Mouse (Mus musculus) embryonic stem cell, embryonic (primary cell): Measurements from ENCODE around the gene Akap5.

ENCODE experiments used
- CTCF ChIA-PET, 4 experiments: fragments of 300-600 bp in 2 of 4; fragments of 350-600 bp in 2 of 4; sonication (Branson Sonifier 250); formaldehyde crosslinking; loops; one replicate each; lab custom pipeline; 2022; ENCODE audit warnings: inconsistent platforms in 2 of 4; lab: Charles Lee
- POLR2A ChIA-PET, 4 experiments: fragments of 300-600 bp in 2 of 4; fragments of 350-600 bp in 2 of 4; sonication (Branson Sonifier 250); formaldehyde crosslinking; loops; one replicate each; lab custom pipeline; 2022; ENCODE audit warnings: antibody characterized with exemption in 4 of 4, inconsistent platforms in 1 of 4; lab: Charles Lee

The Akap5 gene

DNA sequence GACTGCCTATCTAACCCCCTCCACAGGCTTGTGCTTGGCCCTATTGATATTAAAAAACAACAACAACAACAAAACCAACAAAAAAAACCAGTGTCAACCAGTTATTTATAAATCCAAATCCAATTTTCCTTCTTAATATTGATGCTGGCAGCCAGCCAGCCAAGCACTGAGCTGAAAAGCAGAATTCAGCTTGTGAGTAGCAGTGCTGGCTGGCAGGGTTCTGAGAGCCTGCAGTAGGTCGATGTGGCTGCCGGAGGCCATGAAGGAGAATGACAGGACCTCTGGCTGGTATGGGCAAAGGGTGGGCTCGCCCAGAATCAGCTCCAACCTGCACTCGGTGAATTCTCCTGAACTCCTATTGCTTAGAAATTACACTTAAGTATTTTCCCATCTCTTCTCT lies 20.5 kb upstream of the Akap5 start:
- CTCF ChIA-PET, result interaction anchor here in 2 of 4 experiments (1.3 to 2.0 kb wide), 2 partner anchors 12 to 14 kb away, joined by 5 to 8 read pairs; no protein-coding TSS in a partner anchor

DNA sequence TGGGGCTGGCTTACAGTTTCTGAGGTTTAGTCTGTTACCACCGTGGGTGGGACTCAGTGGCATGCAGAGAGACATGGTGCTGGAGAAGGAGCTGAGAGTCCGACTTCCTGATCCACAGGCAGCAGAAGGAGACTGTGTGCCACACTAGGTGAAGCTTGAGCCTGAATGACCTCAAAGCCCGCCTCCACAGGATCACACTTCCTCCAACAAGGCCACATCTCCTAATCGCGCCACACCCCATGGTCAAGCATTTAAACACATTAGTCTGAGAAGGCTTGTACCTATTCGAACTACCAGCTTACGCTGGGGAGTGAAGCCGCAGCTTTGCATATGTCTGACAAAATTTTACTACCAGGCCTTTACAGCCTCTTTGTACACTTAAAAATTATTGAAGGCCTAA lies 19.6 kb upstream of the Akap5 start:
- ChIA-PET CTCF (interaction anchor here in 3 of 4 experiments (0.7 to 2.0 kb wide), 5 partner anchors 11 to 17 kb away, joined by 3 to 8 read pairs (median 3); no protein-coding TSS in a partner anchor), POLR2A (interaction anchor here in 2 of 4 experiments (0.5 to 1.1 kb wide), 3 partner anchors 29 to 301 kb away, joined by 3 to 4 read pairs (median 3); no protein-coding TSS in a partner anchor)

More for the DNA sequence above, 20.5 kb upstream of the Akap5 start:
- POLR2A ChIA-PET, result interaction anchor here in 3 of 4 experiments (0.7 to 1.2 kb wide), 5 partner anchors 9 to 512 kb away, joined by 3 to 9 read pairs (median 3); partner anchors contain the start of gene Mthfd1 (in 1 of the 3)

DNA sequence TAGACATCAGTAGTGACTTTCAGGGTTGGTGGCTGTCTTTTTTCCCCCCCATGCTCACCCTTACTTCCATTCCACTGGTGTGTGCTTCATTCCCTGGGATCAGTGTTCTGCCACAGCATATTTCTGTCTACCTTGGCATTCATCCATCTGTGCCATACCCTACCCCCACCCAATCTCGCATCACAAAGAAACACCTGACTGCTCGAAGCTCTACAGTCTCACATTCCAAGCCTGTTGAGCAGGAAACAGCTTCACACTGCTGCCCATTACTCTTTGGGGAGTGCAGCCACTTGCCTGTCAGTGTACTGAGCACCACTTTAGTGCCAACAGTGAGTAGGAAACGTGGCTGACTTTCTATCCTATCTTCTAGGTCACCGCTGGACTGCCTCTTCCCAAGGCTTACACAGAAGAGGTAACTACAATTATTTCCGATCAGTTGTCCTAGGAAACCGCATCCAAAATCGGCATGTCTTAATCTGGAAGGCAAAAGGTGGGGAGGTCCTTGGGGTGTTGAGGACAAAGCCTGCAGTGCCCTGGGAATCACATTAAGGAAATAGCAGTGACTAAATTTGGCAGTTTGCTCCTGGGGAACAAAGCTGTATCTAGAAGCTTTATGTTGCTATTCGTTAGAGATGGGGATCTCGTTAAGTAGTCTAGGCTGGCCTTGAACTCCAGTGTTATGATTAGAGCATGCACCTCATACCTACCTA lies 17.7 kb upstream of the Akap5 start:
- ChIA-PET CTCF (interaction anchor here in 3 of 4 experiments (0.9 to 2.9 kb wide), 3 partner anchors 14 to 285 kb away, joined by 3 to 12 read pairs (median 3); no protein-coding TSS in a partner anchor), POLR2A (interaction anchor here in 3 of 4 experiments (0.6 to 6.3 kb wide), 14 partner anchors 9 to 129 kb away, joined by 3 to 24 read pairs (median 4); partner anchors contain the start of gene Mthfd1 (in 2 of the 3))

DNA sequence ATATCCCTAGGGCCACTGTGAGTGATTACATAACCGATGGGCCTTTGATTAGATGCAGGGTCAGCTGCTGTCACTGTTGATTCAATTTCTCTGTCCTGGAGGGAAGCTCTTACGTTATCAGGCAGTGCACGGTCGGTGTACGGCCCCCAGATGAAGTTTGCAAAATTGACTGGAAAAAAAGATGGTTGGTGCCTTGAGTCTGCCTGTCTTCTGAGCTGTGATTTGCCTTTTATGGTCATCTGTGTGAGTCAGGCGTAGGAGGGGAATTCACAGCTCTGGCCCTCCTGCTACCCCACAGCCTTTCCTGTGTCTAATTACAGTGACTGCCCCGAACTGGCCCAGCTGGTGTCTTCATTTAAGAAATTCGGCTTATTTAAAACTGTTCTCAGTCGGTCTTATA lies 16.7 kb upstream of the Akap5 start:
- POLR2A ChIA-PET, result interaction anchor here in 2 of 4 experiments (0.5 to 6.3 kb wide), 12 partner anchors 8 to 197 kb away, joined by 3 to 24 read pairs (median 4); partner anchors contain the start of gene Akap5 (in 1 of the 2)
- CTCF ChIA-PET, result interaction anchor here in 3 of 4 experiments (0.9 to 2.9 kb wide), 4 partner anchors 15 to 284 kb away, joined by 3 to 12 read pairs (median 4); no protein-coding TSS in a partner anchor

DNA sequence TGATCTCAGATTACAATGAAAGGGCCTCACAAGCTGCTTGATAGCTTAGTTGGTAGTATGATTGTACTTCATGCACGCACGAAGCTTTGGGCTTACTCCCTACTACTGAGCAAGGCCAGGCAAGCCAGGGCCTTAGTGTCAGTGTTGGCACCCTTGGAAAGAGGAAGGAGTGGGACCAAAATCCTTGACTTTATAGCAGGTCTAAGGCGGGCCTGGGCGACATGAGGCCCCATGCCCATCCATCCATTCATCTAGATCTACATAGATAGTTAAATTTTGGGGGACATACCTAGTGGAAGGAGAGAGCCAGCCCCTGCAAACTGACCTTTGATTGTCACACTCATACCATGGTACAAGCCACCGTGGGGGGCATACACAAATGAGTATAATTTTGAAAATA lies 16.3 kb upstream of the Akap5 start:
- CTCF ChIA-PET, result interaction anchor here in 2 of 4 experiments (1.2 to 2.9 kb wide), 2 partner anchors 16 kb away, joined by 6 to 12 read pairs; no protein-coding TSS in a partner anchor
- POLR2A ChIA-PET, result interaction anchor here in 3 of 4 experiments (0.5 to 6.3 kb wide), 7 partner anchors 10 to 63 kb away, joined by 3 to 24 read pairs (median 6); partner anchors contain the start of gene Akap5 (in 1 of the 3)

DNA sequence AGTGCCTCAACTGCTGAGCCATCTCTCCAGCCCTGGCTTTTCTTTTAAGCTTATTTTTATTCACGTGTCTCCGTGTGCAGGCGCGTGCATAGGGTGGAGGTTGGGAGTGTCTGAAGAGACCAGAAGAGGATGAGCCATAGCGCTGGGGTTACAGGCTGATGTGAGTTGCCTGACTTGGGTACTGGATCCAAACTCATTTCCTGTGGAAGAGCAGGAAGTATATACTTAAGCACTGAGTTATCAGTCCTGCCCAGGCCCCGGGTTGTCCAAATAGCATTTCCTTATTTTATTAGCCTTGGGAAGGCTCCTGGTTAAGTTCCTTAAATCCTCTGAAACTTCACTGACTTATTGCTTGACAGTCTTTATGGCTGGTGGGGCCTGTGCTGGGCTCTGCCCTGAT lies 14.7 kb upstream of the Akap5 start:
- POLR2A ChIA-PET, result interaction anchor here in 2 of 4 experiments (1.3 to 6.3 kb wide), 6 partner anchors 13 to 55 kb away, joined by 3 to 56 read pairs (median 7); partner anchors contain the start of genes Akap5 (in 2 of the 2) and Mthfd1 (in 1 of the 2)
- CTCF ChIA-PET, result interaction anchor here in 3 of 4 experiments (1.1 to 2.1 kb wide), 3 partner anchors 17 to 113 kb away, joined by 3 to 15 read pairs (median 6); no protein-coding TSS in a partner anchor

DNA sequence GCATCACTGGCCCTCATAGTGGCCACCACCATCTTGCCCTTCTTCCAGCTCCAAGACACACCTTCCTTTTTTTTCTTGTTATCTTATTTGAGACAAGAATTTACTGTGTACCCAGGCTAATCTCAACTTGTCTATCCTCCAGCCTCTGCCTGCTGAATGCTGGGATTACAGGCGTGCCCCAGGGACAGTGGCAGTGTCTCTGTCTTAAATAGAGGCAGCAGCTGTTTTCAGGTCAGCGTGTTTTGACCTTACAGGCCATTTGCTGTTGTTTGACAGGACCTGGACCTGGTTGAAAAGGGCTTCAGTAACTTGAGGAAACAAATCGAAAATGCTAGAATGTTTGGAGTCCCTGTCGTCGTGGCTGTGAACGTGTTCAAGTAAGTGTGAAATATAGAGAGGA lies 14.1 kb upstream of the Akap5 start:
- ChIA-PET CTCF (interaction anchor here (0.6 to 2.1 kb wide), 8 partner anchors 12 to 118 kb away, joined by 3 to 15 read pairs (median 4); no protein-coding TSS in a partner anchor), POLR2A (interaction anchor here in 3 of 4 experiments (0.7 to 6.3 kb wide), 14 partner anchors 9 to 56 kb away, joined by 3 to 56 read pairs (median 5); partner anchors contain the start of genes Akap5 (in 2 of the 3) and Mthfd1 (in 2 of the 3))

DNA sequence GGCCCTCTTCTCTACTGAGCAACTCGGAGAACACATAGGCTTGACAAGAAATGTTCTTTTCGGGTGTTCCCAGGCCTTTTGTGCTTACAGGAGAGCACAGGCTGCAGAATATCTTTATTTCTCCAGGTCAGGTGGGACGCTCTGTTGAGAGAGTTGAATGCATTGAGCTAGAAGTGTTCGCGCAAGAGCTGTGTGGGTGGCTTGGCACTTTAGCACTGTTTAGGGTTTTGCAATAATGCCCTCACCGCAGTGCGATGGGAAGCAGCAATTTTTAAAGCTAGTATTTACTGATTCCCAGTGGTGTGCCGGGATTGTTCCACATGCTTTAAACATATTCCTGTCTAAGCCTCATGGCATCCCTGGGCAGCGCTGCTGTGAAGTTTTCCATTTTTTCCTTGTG lies 13.5 kb upstream of the Akap5 start:
- CTCF ChIA-PET, result interaction anchor here (0.7 to 2.1 kb wide), 7 partner anchors 12 to 259 kb away, joined by 3 to 15 read pairs (median 4); no protein-coding TSS in a partner anchor
- POLR2A ChIA-PET, result interaction anchor here in 3 of 4 experiments (0.7 to 6.3 kb wide), 20 partner anchors 9 to 56 kb away, joined by 3 to 56 read pairs (median 4); partner anchors contain the start of genes Akap5 (in 2 of the 3) and Mthfd1 (in 2 of the 3)

DNA sequence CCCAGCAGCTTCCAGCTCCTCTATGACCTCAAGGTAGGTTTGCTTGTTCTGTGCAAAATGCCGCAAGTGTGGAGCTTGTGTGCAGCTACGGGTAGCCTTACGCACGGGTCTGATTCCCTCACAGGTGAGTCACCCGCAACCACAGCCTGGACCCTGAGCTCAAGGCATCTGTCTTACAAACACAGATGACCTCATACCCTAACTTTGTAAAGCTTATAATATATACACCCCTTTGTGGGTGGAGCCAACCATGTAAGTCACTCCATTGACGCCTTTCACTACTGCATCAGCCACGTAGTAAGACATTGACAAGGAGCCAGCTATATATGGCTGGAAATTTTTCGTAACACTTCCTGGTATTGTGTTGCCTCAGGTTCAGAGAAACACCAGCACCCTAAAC lies 12.7 kb upstream of the Akap5 start:
- CTCF ChIA-PET, result interaction anchor here (0.5 to 2.1 kb wide), 6 partner anchors 13 to 297 kb away, joined by 3 to 15 read pairs (median 3); no protein-coding TSS in a partner anchor

DNA sequence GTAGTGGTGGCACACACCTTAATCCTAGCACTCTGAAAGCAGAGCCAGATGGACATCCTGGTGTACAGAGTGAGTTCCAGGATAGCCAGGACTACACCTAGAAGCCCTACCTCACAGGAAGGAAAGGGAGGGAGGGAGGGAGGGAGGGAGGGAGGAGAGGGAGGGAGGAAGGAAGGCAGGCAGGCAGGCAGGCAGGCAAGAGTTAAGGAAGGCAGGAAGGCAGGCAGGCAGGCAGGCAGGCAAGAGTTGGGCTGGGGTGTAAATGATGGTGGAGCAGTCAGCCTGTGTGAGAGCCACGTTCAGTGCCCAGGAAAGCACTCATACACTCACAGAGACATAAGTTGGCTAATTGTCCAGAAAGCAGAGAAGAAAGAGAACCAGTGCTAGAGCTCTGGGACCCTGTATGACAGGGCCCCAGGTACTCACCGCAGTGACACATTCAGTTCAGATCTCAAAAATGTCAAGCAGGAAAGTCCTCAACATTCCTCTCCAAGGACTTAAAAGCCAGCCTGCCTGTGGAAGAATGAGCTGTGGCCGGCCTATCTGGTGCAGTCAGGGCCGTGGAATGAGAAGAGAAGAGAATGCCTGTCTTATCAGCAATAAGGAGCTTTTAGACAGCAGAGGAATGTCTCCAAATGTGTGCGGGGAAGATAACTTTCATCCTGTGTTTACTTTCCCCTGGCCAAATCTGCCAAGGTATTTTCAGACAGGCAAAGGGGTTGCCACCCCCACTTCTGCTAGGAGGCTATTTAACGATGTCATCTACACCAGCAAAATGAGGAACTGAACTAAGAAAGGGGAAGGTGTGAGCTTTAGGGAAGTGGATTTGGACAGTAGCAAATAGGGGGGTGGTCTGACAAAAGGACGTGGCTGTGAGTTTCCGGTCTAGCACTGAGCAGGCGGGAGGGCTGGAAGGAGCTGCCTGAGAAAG lies 6.1 kb upstream of the Akap5 start:
- POLR2A ChIA-PET, result interaction anchor here in 3 of 4 experiments (0.7 to 2.7 kb wide), 7 partner anchors 11 to 50 kb away, joined by 3 to 10 read pairs (median 3); no protein-coding TSS in a partner anchor
- CTCF ChIA-PET, result interaction anchor here in 2 of 4 experiments (0.6 to 1.6 kb wide), 3 partner anchors 25 to 79 kb away, joined by 3 to 5 read pairs (median 3); no protein-coding TSS in a partner anchor

More for the DNA sequence above, 12.7 kb upstream of the Akap5 start:
- POLR2A ChIA-PET, result interaction anchor here in 3 of 4 experiments (0.9 to 6.3 kb wide), 18 partner anchors 11 to 57 kb away, joined by 3 to 56 read pairs (median 4); partner anchors contain the start of genes Akap5 (in 2 of the 3) and Mthfd1 (in 2 of the 3)

DNA sequence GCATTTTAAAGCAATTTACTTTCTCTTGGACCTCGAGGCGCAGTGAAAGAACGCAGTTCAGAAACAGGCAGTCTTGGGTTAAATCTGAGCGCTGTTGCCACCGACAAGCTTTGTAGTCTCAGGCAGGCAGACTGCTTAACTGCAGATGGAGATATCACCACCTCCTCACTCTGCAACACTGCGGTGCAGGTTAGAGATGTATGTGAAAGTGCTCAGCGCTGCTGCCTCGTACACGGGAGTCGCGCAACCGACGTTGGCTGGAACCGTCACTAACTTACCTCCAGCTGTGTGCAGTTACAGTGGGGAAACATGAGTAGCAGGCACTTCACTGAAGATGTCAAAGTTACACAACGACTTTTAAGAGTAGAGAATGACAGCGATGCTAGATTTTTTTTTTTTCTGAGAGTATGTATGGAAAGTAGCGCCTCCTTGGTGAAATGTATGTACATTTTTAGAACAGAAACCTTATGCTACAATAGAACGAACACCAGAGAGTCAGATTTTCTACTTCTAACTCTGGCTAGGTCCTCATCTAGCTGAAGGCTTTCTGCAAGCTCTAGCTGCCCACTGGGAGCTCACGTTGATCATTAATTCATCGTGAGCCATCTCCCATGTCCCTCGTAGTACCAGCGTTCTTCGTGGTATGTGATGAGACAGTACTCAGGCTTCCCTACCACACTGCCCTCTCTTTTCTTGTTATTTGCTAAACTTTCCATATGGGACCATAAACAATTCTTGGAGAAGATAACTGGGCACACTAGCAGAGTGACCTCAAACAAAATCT lies 1.9 kb downstream of the Akap5 start:
- ChIA-PET CTCF (interaction anchor here in 3 of 4 experiments (0.6 to 2.5 kb wide), 4 partner anchors 14 to 34 kb away, joined by 3 to 7 read pairs (median 4); no protein-coding TSS in a partner anchor), POLR2A (interaction anchor here in 3 of 4 experiments (0.6 to 6.7 kb wide), 16 partner anchors 10 to 323 kb away, joined by 3 to 56 read pairs (median 4); partner anchors contain the start of gene Hspa2 (in 1 of the 3))

DNA sequence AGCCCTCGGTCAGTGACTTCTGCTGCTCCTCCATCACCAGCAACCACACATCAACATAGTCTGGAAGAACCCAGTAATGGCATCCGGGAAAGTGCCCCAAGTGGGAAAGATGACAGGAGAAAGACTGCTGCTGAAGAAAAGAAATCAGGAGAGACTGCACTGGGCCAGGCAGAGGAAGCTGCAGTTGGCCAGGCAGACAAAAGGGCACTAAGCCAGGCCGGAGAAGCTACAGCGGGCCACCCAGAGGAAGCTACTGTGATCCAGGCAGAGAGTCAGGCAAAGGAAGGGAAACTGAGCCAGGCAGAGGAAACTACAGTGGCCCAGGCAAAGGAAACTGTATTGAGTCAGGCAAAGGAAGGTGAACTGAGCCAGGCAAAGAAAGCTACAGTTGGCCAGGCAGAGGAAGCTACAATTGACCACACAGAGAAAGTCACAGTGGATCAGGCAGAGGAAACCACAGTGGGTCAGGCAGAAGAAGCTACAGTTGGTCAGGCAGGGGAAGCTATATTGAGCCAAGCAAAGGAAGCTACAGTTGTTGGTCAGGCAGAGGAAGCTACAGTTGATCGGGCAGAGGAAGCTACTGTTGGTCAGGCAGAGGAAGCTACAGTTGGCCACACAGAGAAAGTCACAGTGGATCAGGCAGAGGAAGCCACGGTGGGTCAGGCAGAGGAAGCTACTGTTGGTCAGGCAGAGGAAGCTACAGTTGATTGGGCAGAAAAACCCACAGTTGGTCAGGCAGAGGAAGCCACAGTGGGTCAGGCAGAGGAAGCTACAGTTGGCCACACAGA lies 4.1 kb downstream of the Akap5 start:
- ChIA-PET POLR2A (interaction anchor here (0.5 to 1.3 kb wide), 8 partner anchors 9 to 536 kb away, joined by 3 to 4 read pairs (median 4); no protein-coding TSS in a partner anchor), CTCF (interaction anchor here in 1 of 4 experiments (1.0 to 1.1 kb wide), 2 partner anchors 12 kb away, joined by 3 read pairs; no protein-coding TSS in a partner anchor)

DNA sequence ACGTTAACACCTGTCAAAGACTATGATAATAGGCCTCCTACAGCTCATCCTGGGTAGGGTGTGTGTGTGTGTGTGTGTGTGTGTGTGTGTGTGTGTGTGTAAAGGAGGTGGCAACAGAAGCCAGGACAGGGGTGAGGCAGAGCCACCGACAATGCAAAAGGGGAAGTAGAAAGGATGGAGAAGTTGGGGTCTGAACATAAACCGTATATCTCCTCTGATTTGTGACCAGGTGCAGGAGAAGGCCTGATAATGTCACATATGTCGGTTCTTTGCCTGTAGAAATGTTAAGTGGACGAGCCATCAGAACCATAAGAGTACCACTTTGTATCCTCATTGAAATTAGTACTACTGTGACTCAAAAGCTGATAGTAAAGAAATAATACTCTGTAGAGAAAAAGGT lies 9.0 kb downstream of the Akap5 start:
- ChIA-PET POLR2A (interaction anchor here in 3 of 4 experiments (0.7 to 1.3 kb wide), 3 partner anchors 9 to 1768 kb away, joined by 3 to 5 read pairs (median 4); partner anchors contain the start of gene Akap5 (in 2 of the 3)), CTCF (no interaction called here)

DNA sequence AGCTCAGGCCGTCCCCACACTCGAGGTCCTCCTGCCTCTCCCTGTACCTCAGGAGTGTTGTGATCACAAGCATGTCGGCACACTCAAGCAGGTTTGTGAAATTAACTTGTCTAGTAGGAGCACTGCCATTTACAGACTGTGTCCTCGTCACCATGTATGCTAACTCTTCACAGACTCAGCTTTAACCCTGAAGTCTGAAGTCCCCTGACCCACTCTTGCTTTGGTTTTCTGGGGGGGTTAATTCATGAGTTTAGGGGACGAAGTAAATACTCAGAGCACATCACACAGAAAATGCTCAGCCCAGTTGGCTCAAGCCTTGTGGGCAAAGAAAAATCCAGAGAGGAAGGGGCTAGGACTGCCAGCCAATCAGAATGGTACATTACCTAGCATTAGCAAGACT lies 10.9 kb downstream of the Akap5 start:
- CTCF ChIA-PET, result interaction anchor here in 1 of 4 experiments (1.4 kb wide), 1 partner anchor 139 kb away, joined by 4 read pairs; no protein-coding TSS in a partner anchor
- POLR2A ChIA-PET, result interaction anchor here in 2 of 4 experiments (0.7 to 0.8 kb wide), 3 partner anchors 10 to 145 kb away, joined by 3 read pairs; no protein-coding TSS in a partner anchor
